Mouse (Mus musculus) stomach, postnatal 0 days (tissue): Measurements from ENCODE around the gene Dixdc1.

Experiments
- CTCF ChIP-seq: IDR thresholded peaks from 2 replicates; pipeline ENCODE4 v1.5.1; 2016; ENCODE audit warnings: antibody characterized with exemption, low read depth, mild to moderate bottlenecking, moderate library complexity
- EP300 ChIP-seq: optimal IDR thresholded peaks from 2 replicates; pipeline ENCODE3; 2016; ENCODE audit warnings: antibody characterized with exemption

DNA sequence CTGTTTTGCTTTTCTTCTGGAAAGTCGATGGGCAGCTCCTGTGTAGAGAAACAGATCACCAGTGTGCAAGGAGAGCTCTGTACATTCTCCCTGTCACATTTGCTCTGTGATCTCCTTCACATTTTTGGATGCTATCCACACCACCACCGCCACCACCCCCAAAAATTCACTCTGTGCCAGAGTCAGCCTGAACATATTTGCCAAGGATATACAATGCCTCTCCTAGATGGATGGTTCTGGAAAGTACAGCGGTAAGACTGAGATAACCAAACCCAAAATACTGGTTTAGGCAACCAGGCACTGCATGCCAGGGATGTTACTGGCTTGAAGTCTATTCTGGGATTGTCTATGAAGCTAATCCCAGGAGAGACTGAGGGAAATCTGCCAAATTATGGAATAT is 2.9 kb upstream of the Dixdc1 start:
- TF ChIP-seq EP300 (no peak), CTCF (no peak)
